Mouse (Mus musculus): Measurements from ENCODE around the gene Nmi.
A peak's percentile ranks its signal among the peaks of the same experiment; 100 is the strongest.

The Nmi gene

GRCm38 (mm10) chr2:51945812-51946211, 27.5 kb downstream of the Nmi start:
- no peak for DNase-seq (ENCODE audit: low read depth, low spot score)

- DNase-seq (ENCODE audit: low read depth, low spot score) = no peak
Observed at GRCm38 (mm10) chr2:51941832-51942231, 31.5 kb downstream of the Nmi start.

GRCm38 (mm10) chr2:51938750-51939149, 34.5 kb downstream of the Nmi start:
- DNase-seq (ENCODE audit: low read depth, low spot score) = no peak

GRCm38 (mm10) chr2:51937004-51937403, 36.3 kb downstream of the Nmi start:
- DNase-seq (ENCODE audit: low read depth, low spot score) = no peak

GRCm38 (mm10) chr2:51936585-51936984, 36.7 kb downstream of the Nmi start:
- no peak for DNase-seq (ENCODE audit: low read depth, low spot score)

- DNase-seq (ENCODE audit: low read depth, low spot score) = no peak
Observed at GRCm38 (mm10) chr2:51935921-51936320, 37.4 kb downstream of the Nmi start.

GRCm38 (mm10) chr2:51934574-51935334, 38.5 kb downstream of the Nmi start, which contains the start of gene Rbm43:
Gene Rbm43 (minus strand): TSS chr2:51935163.
- DNase-seq (ENCODE audit: low read depth, low spot score) = peak; percentile 33

GRCm38 (mm10) chr2:51933341-51934134, 39.8 kb downstream of the Nmi start:
- DNase-seq (ENCODE audit: low read depth, low spot score) = no peak

- DNase-seq (ENCODE audit: low read depth, low spot score) = no peak
Observed at GRCm38 (mm10) chr2:51931241-51931640, 42.1 kb downstream of the Nmi start.

- peak; percentile 61 for DNase-seq (ENCODE audit: low read depth, low spot score)
Observed at GRCm38 (mm10) chr2:51914944-51915680, 58.2 kb downstream of the Nmi start.

- no peak for DNase-seq (ENCODE audit: low read depth, low spot score)
Observed at GRCm38 (mm10) chr2:51914532-51914931, 58.8 kb downstream of the Nmi start.

- no peak for DNase-seq (ENCODE audit: low read depth, low spot score)
Observed at GRCm38 (mm10) chr2:51912740-51913139, 60.6 kb downstream of the Nmi start.

- DNase-seq (ENCODE audit: low read depth, low spot score) = no peak
Observed at GRCm38 (mm10) chr2:51911864-51912263, 61.4 kb downstream of the Nmi start.

- DNase-seq (ENCODE audit: low read depth, low spot score) = no peak
Observed at GRCm38 (mm10) chr2:51907538-51908110, 65.7 kb downstream of the Nmi start.

- DNase-seq (ENCODE audit: low read depth, low spot score) = no peak
Observed at GRCm38 (mm10) chr2:51905637-51906036, 67.7 kb downstream of the Nmi start.

All from retina, postnatal 7 days (tissue).